Mouse (Mus musculus) CH12.LX (cell line): ENCODE measurements around the gene Shisa8. TPM values are rescaled to one million over a fixed set of nuclear protein-coding genes. Genes with fewer than 3 reads are reported as not detected.

Experiments used
- DNase-seq: peaks from one replicate; pipeline ENCODE4 v3.0.0-alpha.2; 2013; ENCODE audit errors: extremely low read depth
- H3K27ac ChIP-seq: 2 replicates; pipeline ENCODE4 v1.5.1; 2012; ENCODE audit warnings: low read depth, mild to moderate bottlenecking, control low read depth, moderate library complexity; ENCODE audit not compliant: insufficient read depth
- H3K27me3 ChIP-seq: replicated peaks from 2 replicates; pipeline ENCODE3; 2012; ENCODE audit warnings: inconsistent platforms
- H3K36me3 ChIP-seq, 2 experiments: replicated peaks in 1 of 2; 2 replicates each; pipeline versions ENCODE3 to v1.6.1; 2012; ENCODE audit warnings: inconsistent platforms in 1 of 2, low read length in 1 of 2, mild to moderate bottlenecking in 1 of 2, mixed read lengths in 1 of 2, moderate library complexity in 1 of 2; ENCODE audit not compliant: control insufficient read depth in 1 of 2, insufficient read depth in 1 of 2
- H3K4me1 ChIP-seq, 2 experiments: 2 replicates each; pipeline ENCODE4 v1.6.1; 2012; ENCODE audit warnings: inconsistent platforms in 1 of 2, moderate library complexity in 1 of 2; ENCODE audit not compliant: insufficient read depth in 2 of 2, control insufficient read depth in 1 of 2
- H3K4me2 ChIP-seq: 2 replicates; pipeline ENCODE4 v1.6.1; 2012; ENCODE audit warnings: low read depth, mild to moderate bottlenecking, control low read depth; ENCODE audit not compliant: poor library complexity, insufficient read depth, severe bottlenecking
- H3K4me3 ChIP-seq, 3 experiments: fragments of 150-350 bp in 1 of 3; sonication (generic) in 1 of 3; replicated peaks in 1 of 3; 2 replicates each; pipeline versions ENCODE3 to v1.5.1; 2011 to 2012; ENCODE audit warnings: low read depth in 2 of 3, low read length in 2 of 3, mild to moderate bottlenecking in 2 of 3, moderate library complexity in 2 of 3, control low read depth in 1 of 3, improper control_type of control experiment in 1 of 3, inconsistent platforms in 1 of 3, mixed read lengths in 1 of 3; ENCODE audit not compliant: poor library complexity in 1 of 3
- H3K79me2 ChIP-seq: replicated peaks from 2 replicates; pipeline ENCODE4 v1.6.1; 2012; ENCODE audit warnings: mild to moderate bottlenecking, moderate library complexity; ENCODE audit not compliant: control insufficient read depth, poor library complexity, insufficient read depth, severe bottlenecking; ENCODE audit errors: extremely low read depth
- H3K9ac ChIP-seq: 2 replicates; pipeline ENCODE4 v1.6.1; 2012; ENCODE audit warnings: low read depth, mild to moderate bottlenecking, control low read depth, moderate library complexity; ENCODE audit not compliant: insufficient read depth
- H3K9me3 ChIP-seq: replicated peaks from 2 replicates; pipeline ENCODE3; 2012; ENCODE audit warnings: low read length, inconsistent platforms, mixed read lengths
- BHLHE40 ChIP-seq: IDR thresholded peaks from 2 replicates; pipeline ENCODE4 v1.6.1; 2011; ENCODE audit warnings: mild to moderate bottlenecking, low read depth, low read length, improper control_type of control experiment
- CHD1 ChIP-seq: IDR thresholded peaks from 2 replicates; pipeline ENCODE4 v1.6.1; 2012; ENCODE audit warnings: low read depth, low read length, improper control_type of control experiment, inconsistent platforms
- CHD2 ChIP-seq: IDR thresholded peaks from 2 replicates; pipeline ENCODE4 v1.6.1; 2011; ENCODE audit warnings: low read length, improper control_type of control experiment
- CTCF ChIP-seq, 2 experiments: IDR thresholded peaks in 1 of 2; conservative IDR thresholded peaks in 1 of 2; 2 replicates each; pipeline ENCODE4 v1.5.1; 2011 to 2012; ENCODE audit warnings: low read depth in 2 of 2, low read length in 2 of 2, improper control_type of control experiment in 1 of 2, inconsistent platforms in 1 of 2, mild to moderate bottlenecking in 1 of 2, moderate library complexity in 1 of 2
- E2F4 ChIP-seq: IDR thresholded peaks from 2 replicates; pipeline ENCODE4 v1.6.1; 2011; ENCODE audit warnings: low read depth, low read length, improper control_type of control experiment; ENCODE audit not compliant: insufficient replicate concordance
- EP300 ChIP-seq: IDR thresholded peaks from 2 replicates; pipeline ENCODE4 v1.6.1; 2011; ENCODE audit warnings: low read length, improper control_type of control experiment
- ETS1 ChIP-seq: conservative IDR thresholded peaks from 2 replicates; pipeline ENCODE4 v1.6.1; 2012; ENCODE audit warnings: low read depth, mild to moderate bottlenecking, inconsistent platforms, low read length, improper control_type of control experiment, moderate library complexity
- IRF4 ChIP-seq: IDR thresholded peaks from 2 replicates; pipeline ENCODE4 v1.6.1; 2014; ENCODE audit warnings: low read depth, mild to moderate bottlenecking, inconsistent platforms, low read length, improper control_type of control experiment
- KAT2A ChIP-seq: IDR thresholded peaks from 2 replicates; pipeline ENCODE4 v1.6.1; 2012; ENCODE audit warnings: low read length, improper control_type of control experiment, inconsistent platforms; ENCODE audit not compliant: insufficient replicate concordance
- MAX ChIP-seq: IDR thresholded peaks from 2 replicates; pipeline ENCODE4 v1.6.1; 2011; ENCODE audit warnings: low read length, improper control_type of control experiment
- MAZ ChIP-seq: IDR thresholded peaks from 2 replicates; pipeline ENCODE4 v1.6.1; 2012; ENCODE audit warnings: low read depth, mild to moderate bottlenecking, inconsistent platforms, low read length, improper control_type of control experiment, moderate library complexity
- MEF2A ChIP-seq: IDR thresholded peaks from 2 replicates; pipeline ENCODE4 v1.6.1; 2014; ENCODE audit warnings: low read depth, mild to moderate bottlenecking, inconsistent platforms, low read length, improper control_type of control experiment, borderline replicate concordance
- MYC ChIP-seq: IDR thresholded peaks from 2 replicates; pipeline ENCODE4 v1.6.1; 2011; ENCODE audit warnings: low read depth, mild to moderate bottlenecking, improper control_type of control experiment, low read length
- NRF1 ChIP-seq: IDR thresholded peaks from 2 replicates; pipeline ENCODE4 v1.6.1; 2014; ENCODE audit warnings: low read depth, mild to moderate bottlenecking, inconsistent platforms, low read length, improper control_type of control experiment, moderate library complexity
- POLR2A ChIP-seq: IDR thresholded peaks from 2 replicates; pipeline ENCODE4 v1.6.1; 2011; ENCODE audit warnings: low read depth, mild to moderate bottlenecking, improper control_type of control experiment, low read length
- POLR2AphosphoS2 ChIP-seq: IDR thresholded peaks from 2 replicates; pipeline ENCODE4 v1.6.1; 2011; ENCODE audit warnings: low read depth, low read length, improper control_type of control experiment
- RAD21 ChIP-seq: IDR thresholded peaks from 2 replicates; pipeline ENCODE4 v1.6.1; 2011; ENCODE audit warnings: low read depth, mild to moderate bottlenecking, low read length, improper control_type of control experiment, moderate library complexity
- RCOR1 ChIP-seq: conservative IDR thresholded peaks from 2 replicates; pipeline ENCODE4 v1.6.1; 2012; ENCODE audit warnings: low read depth, mild to moderate bottlenecking, inconsistent platforms, low read length, improper control_type of control experiment
- SIN3A ChIP-seq: IDR thresholded peaks from 2 replicates; pipeline ENCODE4 v1.6.1; 2012; ENCODE audit warnings: low read length, improper control_type of control experiment, inconsistent platforms
- SMC3 ChIP-seq: IDR thresholded peaks from 2 replicates; pipeline ENCODE4 v1.6.1; 2011; ENCODE audit warnings: low read depth, low read length, improper control_type of control experiment
- TCF12 ChIP-seq: IDR thresholded peaks from 2 replicates; pipeline ENCODE4 v1.6.1; 2014; ENCODE audit warnings: low read depth, mild to moderate bottlenecking, inconsistent platforms, low read length, improper control_type of control experiment
- UBTF ChIP-seq: IDR thresholded peaks from 2 replicates; pipeline ENCODE4 v1.6.1; 2012; ENCODE audit warnings: low read depth, mild to moderate bottlenecking, inconsistent platforms, low read length, improper control_type of control experiment, moderate library complexity
- ZMIZ1 ChIP-seq: IDR thresholded peaks from 2 replicates; pipeline ENCODE4 v1.6.1; 2012; ENCODE audit warnings: low read depth, mild to moderate bottlenecking, inconsistent platforms, low read length, improper control_type of control experiment
- ZNF384 ChIP-seq: IDR thresholded peaks from 2 replicates; pipeline ENCODE4 v1.6.1; 2012; ENCODE audit warnings: low read depth, low read length, improper control_type of control experiment, inconsistent platforms
- dilution Hi-C: fragments of 300-500 bp; cut with MboI; formaldehyde crosslinking; loops from 2 replicates; pipeline ENCODE4 v1.14.3; 2020; ENCODE audit warnings: low sequenced_read_pairs; ENCODE audit not compliant: extremely low pct_unique_long_range_greater_than_20kb, extremely low pct_ligation_motif_present
- in situ Hi-C: fragments of 300-500 bp; cut with MboI; formaldehyde crosslinking; loops from 3 replicates; pipeline ENCODE4 v1.14.3; 2019; ENCODE audit warnings: low sequenced_read_pairs, low pct_ligation_motif_present, low pct_unique_long_range_greater_than_20kb, mixed read lengths
- polyA plus RNA-seq: library from polyadenylated mRNA; unstranded; fragments of >175 nt; gene quantifications from 2 replicates; pipeline ENCODE4 v1.2.1, GENCODE M21; 2012; ENCODE audit warnings: low read depth; ENCODE audit not compliant: insufficient read length
- total RNA-seq, 2 experiments: library from RNA; depleted of rRNA; stranded (reverse); fragments of 300-350 nt in 1 of 2; fragments of >200 nt in 1 of 2; gene quantifications; 2 replicates each; pipeline ENCODE4 v1.2.3; 2012 to 2014

Gene Shisa8
- total and polyA plus RNA-seq, 3 experiments = 83.4 to 159 (median 103) TPM

DNA sequence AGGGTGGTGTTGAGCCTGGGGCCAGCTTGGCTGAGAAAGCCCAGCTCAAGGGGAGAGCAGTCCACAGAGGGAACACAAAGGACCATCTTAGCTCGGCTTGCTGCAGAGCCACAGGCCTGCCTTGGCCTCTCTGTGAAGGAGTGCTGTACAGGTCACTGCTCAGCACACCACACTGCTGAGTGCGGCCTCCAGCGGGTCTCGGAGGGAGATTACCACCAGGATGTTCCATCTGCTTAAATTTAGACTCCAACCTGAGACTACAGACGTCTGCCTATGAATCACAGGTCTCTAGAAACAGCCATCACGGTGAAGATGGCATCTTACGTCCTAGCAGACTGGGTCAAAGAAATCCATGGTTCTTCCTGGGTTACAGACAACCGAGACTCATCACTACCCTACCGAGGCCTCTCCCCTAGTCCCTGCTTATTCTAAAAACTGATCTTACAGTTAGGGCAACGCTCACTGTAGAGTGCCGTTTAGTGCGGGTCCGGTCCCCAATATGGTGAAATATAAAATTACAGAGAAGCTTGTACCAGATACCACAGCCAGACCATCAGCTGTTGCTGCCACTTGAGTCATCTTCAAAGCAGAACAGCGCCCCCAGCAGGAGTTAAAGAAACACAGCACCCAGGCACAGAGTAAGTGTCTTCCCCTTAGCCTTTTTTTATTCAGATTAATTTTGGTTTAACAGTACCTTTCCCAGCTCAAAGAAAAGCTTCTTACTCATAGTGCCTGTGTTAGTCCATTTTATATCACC, 8.7 kb upstream of the Shisa8 start:
- TF ChIP-seq IRF4 (0 out of 2 replicates have a peak, but pooled peaks have one; percentile 31), MAZ (no peak), ZNF384 (peak; percentile 38), RAD21 (peak; percentile 57), SMC3 (peak; percentile 48), ZMIZ1 (peak; percentile 52), NRF1 (no peak), KAT2A (no peak), CHD1 (peak; percentile 95), ETS1 (peak; percentile 8), EP300 (0 out of 2 replicates have a peak, but pooled peaks have one; percentile 16), CTCF (conservative IDR thresholded peaks at IDR 0.05 in 1 of 2, IDR thresholded peaks at IDR 0.05 in 1 of 2; ENCODE audit: low read depth in 2 of 2, low read length in 2 of 2) (peak; percentile 65 to 76), POLR2AphosphoS2 (peak; percentile 82), CHD2 (no peak; the same call in 1 of the 2 replicates), MAX (no peak; the same call in 1 of the 2 replicates), MYC (no peak), RCOR1 (no peak), MEF2A (peak; percentile 10), POLR2A (peak; percentile 58; the same call in 1 of the 2 replicates), UBTF (peak; percentile 61), TCF12 (peak; percentile 37), BHLHE40 (0 out of 2 replicates have a peak, but pooled peaks have one; percentile 31), E2F4 (no peak), SIN3A (peak; percentile 89)
- no peaks in the 10 kb centered on the region for H3K9me3 ChIP-seq
- H3K4me2 ChIP-seq = peak overlapping the region; percentile 75
- dilution Hi-C loops (no loop called here), in situ Hi-C loops (no loop called here)
- peaks cover 18% of the 10 kb centered on the region for H3K79me2 ChIP-seq
- H3K9ac ChIP-seq = peak overlapping the region; percentile 97
- peak overlapping the region; percentile 9 to 31 (median 28) for H3K4me3 ChIP-seq
- no peaks in the 10 kb centered on the region for H3K27me3 ChIP-seq
- H3K27ac ChIP-seq = peak overlapping the region; percentile 90
- peaks cover 27 to 74% of the 10 kb centered on the region in 2 experiments for H3K4me1 ChIP-seq
- H3K36me3 ChIP-seq = peaks cover 5 to 10% of the 10 kb centered on the region in 2 experiments
- DNase-seq = peak; percentile 89
